Mouse (Mus musculus) activated CD4-positive, CD25-positive, alpha-beta regulatory T cell (primary cell): ENCODE data around the gene Rnd3. TPM values are rescaled to one million over a fixed set of nuclear protein-coding genes. Genes with fewer than 3 reads are reported as not detected.

Experiments
- polyA plus RNA-seq, 2 experiments: library from polyadenylated mRNA; unstranded; fragments of 100-300 nt; shearing (Covaris generic); gene quantifications; one replicate each; pipeline ENCODE4 v1.2.1; 2017

Gene Rnd3
- under 1 TPM in 1 of 2 experiments, not detected in 1; 0.71 TPM for polyA plus RNA-seq

GRCm38 (mm10) chr2:51148975-51149374 is at the start of gene Rnd3:
Rnd3 (minus strand) TSS chr2:51149111.

